Mouse (Mus musculus) inflammation-experienced regulatory T-cells, adult 6 months (primary cell): ENCODE measurements around the gene Dapl1. TPM values are rescaled to one million over a fixed set of nuclear protein-coding genes. Genes with fewer than 3 reads are reported as not detected.

Experiments used
- ATAC-seq: one replicate; pipeline ENCODE4 v1.8.0; 2017
- polyA plus RNA-seq, 3 experiments: library from polyadenylated mRNA; unstranded; fragments of 100-300 nt; shearing (Covaris generic); gene quantifications; one replicate each; pipeline ENCODE4 v1.2.1; 2017

Gene Dapl1
- polyA plus RNA-seq, 3 experiments from 2014 or later = 14.2 to 23.9 TPM; not detected in 1

- ATAC-seq = no peak
Measured at GRCm38 (mm10) chr2:59539796-59540195, 55.3 kb downstream of the Dapl1 start.

GRCm38 (mm10) chr2:59541121-59541887 lies 56.9 kb downstream of the Dapl1 start:
- ATAC-seq = peak; percentile 84

- no peak for ATAC-seq
Measured at GRCm38 (mm10) chr2:59543543-59544065, 59.2 kb downstream of the Dapl1 start.

- ATAC-seq = no peak
Measured at GRCm38 (mm10) chr2:59544237-59544909, 59.9 kb downstream of the Dapl1 start.

- no peak for ATAC-seq
Measured at GRCm38 (mm10) chr2:59545001-59545400, 60.5 kb downstream of the Dapl1 start.

GRCm38 (mm10) chr2:59547369-59548099 lies 63.1 kb downstream of the Dapl1 start:
- ATAC-seq = no peak

- ATAC-seq = no peak
Measured at GRCm38 (mm10) chr2:59552784-59553183, 68.3 kb downstream of the Dapl1 start.

- ATAC-seq = no peak
Measured at GRCm38 (mm10) chr2:59554373-59554940, 70.0 kb downstream of the Dapl1 start.

Other genes starting within 250 kb of the Dapl1 start
- gene Tanc1, start 127.4 kb downstream of the Dapl1 start, polyA plus RNA-seq = 10 to 100 TPM in 1 of 3 experiments, 1 to 10 TPM in 2; 4.7 to 13.5 (median 9.6) TPM